8 mouse cellular contexts compared by ENCODE assay signal in the genomic region with DNA sequence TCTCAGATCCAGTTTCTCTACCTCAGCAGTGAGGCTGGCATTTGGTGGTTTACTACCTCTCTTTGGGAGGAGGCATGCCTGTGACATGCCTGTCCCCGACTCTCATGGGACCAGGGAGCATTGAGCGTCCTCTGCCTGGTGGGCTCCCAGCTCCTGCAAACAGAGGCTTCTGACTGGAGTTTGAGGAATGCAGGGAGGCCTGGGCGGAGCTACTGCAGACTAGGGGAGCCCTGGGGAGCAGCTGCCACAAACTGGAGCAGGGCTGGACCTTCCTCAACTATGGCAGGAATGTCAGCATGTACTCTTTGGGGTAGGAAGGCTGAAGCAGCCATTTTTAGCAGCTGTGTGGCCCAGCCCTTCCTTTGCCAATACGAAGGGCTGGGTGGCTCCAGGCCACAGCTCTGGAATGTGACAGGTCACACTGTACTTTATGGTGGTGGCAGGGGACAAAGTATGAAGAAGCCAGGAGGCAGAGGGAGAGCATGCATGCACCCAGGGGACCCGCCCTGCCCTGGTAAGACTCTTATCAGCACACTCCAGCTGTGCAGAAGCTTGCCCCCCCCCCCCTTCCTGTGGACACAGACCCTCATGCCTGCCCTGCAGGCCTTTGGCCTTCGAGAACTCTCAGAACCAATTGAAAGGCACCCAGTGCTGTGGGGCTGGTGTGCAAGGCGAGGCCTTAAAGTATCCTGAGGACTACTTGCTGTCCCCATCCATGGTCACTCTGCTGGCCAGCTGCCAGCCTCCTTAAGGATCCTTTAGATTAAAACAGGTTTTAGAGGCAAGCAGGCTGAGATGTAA.
DNase-seq lines count a peak whose midpoint lies in the region; ATAC-seq lines count a peak whose summit lies in the region.

No protein-coding gene starts in this region.

- H3K4me1 ChIP-seq in midbrain, embryonic 12.5 days: peaks cover 19% of the 10 kb centered on the region
- peaks cover 5% of the 10 kb centered on the region; the same call in 1 of the 2 replicates for H3K4me1 ChIP-seq in midbrain, embryonic 15.5 days
- peaks cover 40% of the 10 kb centered on the region for H3K4me1 ChIP-seq in embryonic facial prominence, embryonic 14.5 days (ENCODE audit: control insufficient read depth, insufficient read depth, low read length)
- H3K4me1 ChIP-seq in limb, embryonic 15.5 days: peaks cover 55% of the 10 kb centered on the region

- H3K9me3 ChIP-seq in midbrain, embryonic 12.5 days: no peaks in the 10 kb centered on the region
- H3K9me3 ChIP-seq in midbrain, embryonic 15.5 days: no peaks in the 10 kb centered on the region
- H3K9me3 ChIP-seq in embryonic facial prominence, embryonic 14.5 days (ENCODE audit: control insufficient read depth, low read length): peaks cover 9% of the 10 kb centered on the region; the same call in 1 of the 2 replicates
- no peaks in the 10 kb centered on the region for H3K9me3 ChIP-seq in limb, embryonic 15.5 days

- DNase-seq in embryonic facial prominence, embryonic 14.5 days (ENCODE audit: low spot score): peak; percentile 92
- peak; percentile 47 to 64 for DNase-seq in heart, postnatal 36 days
- peak; percentile 81 for DNase-seq in skeletal muscle tissue, adult 2 months (ENCODE audit: low read depth, low spot score)
- DNase-seq in left cerebral cortex, adult 8-10 months (ENCODE audit: low spot score in 2 of 2): no peak
- no peak for DNase-seq in natural killer cell, adult 2 months (ENCODE audit: low spot score in 2 of 2)

- no peaks in the 10 kb centered on the region for H3K36me3 ChIP-seq in midbrain, embryonic 12.5 days
- H3K36me3 ChIP-seq in midbrain, embryonic 15.5 days (replicated peaks): no peaks in the 10 kb centered on the region
- no peaks in the 10 kb centered on the region for H3K36me3 ChIP-seq in embryonic facial prominence, embryonic 14.5 days (ENCODE audit: control insufficient read depth, insufficient read depth, low read length)
- H3K36me3 ChIP-seq in limb, embryonic 15.5 days: no peaks in the 10 kb centered on the region

- H3K9ac ChIP-seq in midbrain, embryonic 12.5 days (replicated peaks): no peak overlapping the region
- H3K9ac ChIP-seq in midbrain, embryonic 15.5 days: no peak overlapping the region
- no peak overlapping the region for H3K9ac ChIP-seq in embryonic facial prominence, embryonic 14.5 days (ENCODE audit: low read depth, low read length)
- H3K9ac ChIP-seq in limb, embryonic 15.5 days: no peak overlapping the region

- WGBS in midbrain, embryonic 12.5 days: 48% methylated on average over 7 of the region's 7 CpGs
- 53% methylated on average over 7 of the region's 7 CpGs for WGBS in midbrain, embryonic 15.5 days
- 34% methylated on average over 6 of the region's 7 CpGs for WGBS in embryonic facial prominence, embryonic 14.5 days
- 29% methylated on average over 7 of the region's 7 CpGs for WGBS in limb, embryonic 15.5 days

- no peak for ATAC-seq in midbrain, embryonic 12.5 days (ENCODE audit: low FRiP score, low read depth)
- ATAC-seq in midbrain, embryonic 15.5 days (replicated peaks): no peak
- peak; percentile 82 for ATAC-seq in embryonic facial prominence, embryonic 14.5 days (ENCODE audit: low read depth)
- peak; percentile 66 for ATAC-seq in limb, embryonic 15.5 days (ENCODE audit: insufficient number of reproducible peaks, low FRiP score, low TSS enrichment, low read depth)

- no peak overlapping the region for H3K4me2 ChIP-seq in midbrain, embryonic 12.5 days (replicated peaks)
- no peak overlapping the region for H3K4me2 ChIP-seq in midbrain, embryonic 15.5 days
- 0 out of 2 replicates have a peak overlapping the region, but pooled peaks have one; percentile 6 for H3K4me2 ChIP-seq in embryonic facial prominence, embryonic 14.5 days (ENCODE audit: low read depth, low read length)
- H3K4me2 ChIP-seq in limb, embryonic 15.5 days: peak overlapping the region; percentile 22; the same call in 1 of the 2 replicates

- peak overlapping the region; percentile 46 for H3K27ac ChIP-seq in midbrain, embryonic 12.5 days (replicated peaks)
- no peak overlapping the region for H3K27ac ChIP-seq in midbrain, embryonic 15.5 days
- peak overlapping the region; percentile 52 for H3K27ac ChIP-seq in embryonic facial prominence, embryonic 14.5 days (replicated peaks; ENCODE audit: low read depth, low read length)
- peak overlapping the region; percentile 82 for H3K27ac ChIP-seq in limb, embryonic 15.5 days

- H3K27me3 ChIP-seq in midbrain, embryonic 12.5 days: peaks cover 21% of the 10 kb centered on the region
- no peaks in the 10 kb centered on the region for H3K27me3 ChIP-seq in midbrain, embryonic 15.5 days (replicated peaks)
- no peaks in the 10 kb centered on the region for H3K27me3 ChIP-seq in embryonic facial prominence, embryonic 14.5 days (replicated peaks; ENCODE audit: control insufficient read depth, insufficient read depth, low read length)
- no peaks in the 10 kb centered on the region for H3K27me3 ChIP-seq in limb, embryonic 15.5 days

- intact Hi-C loops in heart, postnatal 36 days (cut with DNase I): loop anchor here (1.0 to 5.0 kb wide), 4 partner anchors 46 to 246 kb away; partner anchors contain the start of gene Gadd45g

- H3K4me3 ChIP-seq in midbrain, embryonic 12.5 days: no peak overlapping the region
- no peak overlapping the region for H3K4me3 ChIP-seq in midbrain, embryonic 15.5 days
- no peak overlapping the region for H3K4me3 ChIP-seq in embryonic facial prominence, embryonic 14.5 days (ENCODE audit: low read depth, low read length)
- no peak overlapping the region for H3K4me3 ChIP-seq in limb, embryonic 15.5 days

Comparison
In these comparisons a context has a peak if more than half of its experiments do, and no peak if none do; other contexts are left out.
1. ATAC-seq: peak in embryonic facial prominence, embryonic 14.5 days (single experiment) and limb, embryonic 15.5 days (single experiment); none in midbrain, embryonic 12.5 days (single experiment) and midbrain, embryonic 15.5 days (single experiment).
2. H3K4me2 ChIP-seq: peak in embryonic facial prominence, embryonic 14.5 days (single experiment) and limb, embryonic 15.5 days (single experiment); none in midbrain, embryonic 12.5 days (single experiment) and midbrain, embryonic 15.5 days (single experiment).
3. DNase-seq: peak in embryonic facial prominence, embryonic 14.5 days (single experiment), heart, postnatal 36 days (2 of 2) and skeletal muscle tissue, adult 2 months (single experiment); none in left cerebral cortex, adult 8-10 months (0 of 2) and natural killer cell, adult 2 months (0 of 2).